Comparison of ENCODE assay signal across 13 mouse cellular contexts in the genomic region with DNA sequence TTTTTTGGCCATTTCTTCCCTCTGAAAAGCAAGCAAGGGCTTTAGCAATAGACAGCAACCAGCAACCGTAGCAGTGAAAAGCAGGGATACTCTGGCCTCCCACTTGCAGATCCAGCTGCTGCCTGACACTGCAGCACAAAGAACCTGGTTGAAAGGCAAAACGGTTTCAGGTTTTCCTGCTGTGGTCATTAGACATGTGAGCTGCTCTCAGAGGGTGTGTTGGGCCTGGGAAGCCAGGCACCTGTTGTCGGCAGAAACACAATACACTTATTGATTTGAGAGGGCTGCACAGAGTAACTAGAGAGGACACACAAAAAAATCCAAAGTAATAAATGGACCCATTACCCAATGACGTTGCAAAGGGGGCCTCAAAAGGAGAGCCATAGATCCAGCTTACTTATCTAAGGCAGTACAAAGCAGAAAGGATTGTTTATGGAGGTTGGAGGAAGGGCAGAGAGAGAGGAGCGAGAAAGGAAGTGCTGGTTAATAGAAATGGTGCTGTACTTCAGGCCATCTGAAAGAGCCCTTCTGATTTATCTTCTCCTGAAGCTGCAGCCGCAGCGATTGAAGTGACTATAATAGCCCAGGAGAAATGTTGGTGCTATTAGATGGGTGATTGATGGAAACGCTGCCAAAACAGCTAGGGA.
DNase-seq lines count a peak whose midpoint lies in the region; ATAC-seq and TF ChIP-seq lines count a peak whose summit lies in the region.
"Had no signal": no experiment of that assay in that cellular context is flagged by ENCODE, and none has a peak within 500 bp of the region (broad histone marks: within the 10 kb centered on the region; RNA-seq: fewer than 3 reads in every experiment).

No protein-coding gene starts in this region.

- no peaks in the 10 kb centered on the region for H3K27me3 ChIP-seq in intestine, embryonic 15.5 days (replicated peaks)
- no peaks in the 10 kb centered on the region for H3K27me3 ChIP-seq in intestine, postnatal 0 days (replicated peaks; ENCODE audit: control insufficient read depth, insufficient read depth, low read length)
- no peaks in the 10 kb centered on the region for H3K27me3 ChIP-seq in hindbrain, embryonic 14.5 days (ENCODE audit: control insufficient read depth, insufficient read depth, low read length)
- no peaks in the 10 kb centered on the region for H3K27me3 ChIP-seq in midbrain, postnatal 0 days (ENCODE audit: insufficient read depth, low read length)
- H3K27me3 ChIP-seq in lung, postnatal 0 days (replicated peaks; ENCODE audit: insufficient read depth, low read length) = no peaks in the 10 kb centered on the region
- H3K27me3 ChIP-seq: liver, embryonic 15.5 days; midbrain, embryonic 12.5 days had no signal

- ATAC-seq in intestine, embryonic 15.5 days = peak; percentile 70
- ATAC-seq in intestine, postnatal 0 days = no peak
- peak; percentile 49; the same call in 1 of the 2 replicates for ATAC-seq in hindbrain, embryonic 14.5 days (ENCODE audit: low FRiP score)
- no peak for ATAC-seq in midbrain, postnatal 0 days (ENCODE audit: low FRiP score)
- no peak for ATAC-seq in lung, postnatal 0 days

- no peaks in the 10 kb centered on the region for H3K36me3 ChIP-seq in intestine, embryonic 15.5 days
- H3K36me3 ChIP-seq in intestine, postnatal 0 days (ENCODE audit: control insufficient read depth, insufficient read depth) = no peaks in the 10 kb centered on the region
- no peaks in the 10 kb centered on the region for H3K36me3 ChIP-seq in hindbrain, embryonic 14.5 days (replicated peaks; ENCODE audit: control insufficient read depth, insufficient read depth)
- H3K36me3 ChIP-seq in midbrain, postnatal 0 days (ENCODE audit: insufficient read depth, low read length) = no peaks in the 10 kb centered on the region
- no peaks in the 10 kb centered on the region for H3K36me3 ChIP-seq in lung, postnatal 0 days (ENCODE audit: insufficient read depth, low read length)
- H3K36me3 ChIP-seq: liver, embryonic 15.5 days; midbrain, embryonic 12.5 days had no signal

- 20% methylated on average over 8 of the region's 8 CpGs for WGBS in intestine, embryonic 15.5 days
- WGBS in intestine, postnatal 0 days = 26% methylated on average over 8 of the region's 8 CpGs
- WGBS in hindbrain, embryonic 14.5 days = 36% methylated on average over 8 of the region's 8 CpGs
- WGBS in midbrain, postnatal 0 days = 48% methylated on average over 8 of the region's 8 CpGs
- WGBS in lung, postnatal 0 days = 42% methylated on average over 8 of the region's 8 CpGs

- no peak overlapping the region for H3K4me2 ChIP-seq in intestine, embryonic 15.5 days (replicated peaks)
- no peak overlapping the region for H3K4me2 ChIP-seq in intestine, postnatal 0 days (replicated peaks; ENCODE audit: low read depth)
- no peak overlapping the region for H3K4me2 ChIP-seq in hindbrain, embryonic 14.5 days (replicated peaks)
- no peak overlapping the region for H3K4me2 ChIP-seq in midbrain, postnatal 0 days (ENCODE audit: low read depth, low read length, poor library complexity, severe bottlenecking)
- H3K4me2 ChIP-seq in lung, postnatal 0 days (replicated peaks; ENCODE audit: low read depth, low read length) = no peak overlapping the region
- H3K4me2 ChIP-seq: liver, embryonic 15.5 days; midbrain, embryonic 12.5 days had no signal

- H3K4me1 ChIP-seq in intestine, embryonic 15.5 days (replicated peaks) = peaks cover 6% of the 10 kb centered on the region; the same call in 1 of the 2 replicates
- no peaks in the 10 kb centered on the region for H3K4me1 ChIP-seq in intestine, postnatal 0 days (replicated peaks; ENCODE audit: control insufficient read depth, insufficient read depth, low read length)
- no peaks in the 10 kb centered on the region; the same call in 1 of the 2 replicates for H3K4me1 ChIP-seq in hindbrain, embryonic 14.5 days (replicated peaks; ENCODE audit: control insufficient read depth, insufficient read depth, low read length)
- H3K4me1 ChIP-seq in midbrain, postnatal 0 days (ENCODE audit: insufficient read depth, low read length) = peaks cover 2% of the 10 kb centered on the region; the same call in 1 of the 2 replicates
- H3K4me1 ChIP-seq in lung, postnatal 0 days (ENCODE audit: insufficient read depth, low read depth, low read length) = no peaks in the 10 kb centered on the region
- H3K4me1 ChIP-seq: liver, embryonic 15.5 days had no signal

- no peak for TF ChIP-seq CTCF in intestine, postnatal 0 days (IDR thresholded peaks at IDR 0.05; ENCODE audit: low read depth)
- TF ChIP-seq CTCF in midbrain, postnatal 0 days (IDR thresholded peaks at IDR 0.05) = no peak
- no peak for TF ChIP-seq CTCF in lung, postnatal 0 days (IDR thresholded peaks at IDR 0.05)

- H3K9ac ChIP-seq in intestine, embryonic 15.5 days = no peak overlapping the region
- no peak overlapping the region for H3K9ac ChIP-seq in intestine, postnatal 0 days (ENCODE audit: low read depth, low read length)
- H3K9ac ChIP-seq in hindbrain, embryonic 14.5 days = no peak overlapping the region
- H3K9ac ChIP-seq in midbrain, postnatal 0 days (replicated peaks; ENCODE audit: low read length, poor library complexity, severe bottlenecking) = no peak overlapping the region
- no peak overlapping the region for H3K9ac ChIP-seq in lung, postnatal 0 days (replicated peaks; ENCODE audit: low read depth)
- H3K9ac ChIP-seq: liver, embryonic 15.5 days; midbrain, embryonic 12.5 days had no signal

- DNase-seq in embryo, embryonic 9.5 days (ENCODE audit: extremely low spot score) = peak; percentile 31
- DNase-seq in hindbrain, embryonic 14.5 days (ENCODE audit: low spot score) = no peak
- peak; percentile 12 for DNase-seq in midbrain, postnatal 0 days (ENCODE audit: low spot score)
- DNase-seq in adipocyte (ENCODE audit: low spot score) = no peak
- no peak for DNase-seq in thymus, postnatal 0 days (ENCODE audit: low spot score)
- no peak for DNase-seq in lung, postnatal 0 days (ENCODE audit: low spot score)
- DNase-seq: heart, postnatal 36 days; right cerebral cortex, adult 18-20 months had no signal

- H3K4me3 ChIP-seq in intestine, embryonic 15.5 days (replicated peaks) = no peak overlapping the region
- H3K4me3 ChIP-seq in intestine, postnatal 0 days (ENCODE audit: low read depth, low read length) = no peak overlapping the region
- H3K4me3 ChIP-seq in hindbrain, embryonic 14.5 days (replicated peaks; ENCODE audit: low read length) = no peak overlapping the region
- no peak overlapping the region for H3K4me3 ChIP-seq in midbrain, postnatal 0 days (ENCODE audit: low read depth, low read length)
- H3K4me3 ChIP-seq in lung, postnatal 0 days (ENCODE audit: low read depth, low read length) = no peak overlapping the region
- H3K4me3 ChIP-seq: layer of hippocampus, adult 2 months; liver, embryonic 15.5 days; midbrain, embryonic 12.5 days had no signal

- H3K9me3 ChIP-seq in intestine, embryonic 15.5 days = no peaks in the 10 kb centered on the region
- H3K9me3 ChIP-seq in intestine, postnatal 0 days (ENCODE audit: control insufficient read depth) = no peaks in the 10 kb centered on the region
- no peaks in the 10 kb centered on the region for H3K9me3 ChIP-seq in hindbrain, embryonic 14.5 days (ENCODE audit: control insufficient read depth, low read length)
- H3K9me3 ChIP-seq in midbrain, postnatal 0 days (ENCODE audit: low read length) = no peaks in the 10 kb centered on the region
- no peaks in the 10 kb centered on the region for H3K9me3 ChIP-seq in lung, postnatal 0 days (ENCODE audit: low read length)
- H3K9me3 ChIP-seq: liver, embryonic 15.5 days; midbrain, embryonic 12.5 days had no signal

- no peak overlapping the region for H3K27ac ChIP-seq in intestine, embryonic 15.5 days
- no peak overlapping the region for H3K27ac ChIP-seq in intestine, postnatal 0 days (ENCODE audit: low read depth, low read length)
- no peak overlapping the region for H3K27ac ChIP-seq in hindbrain, embryonic 14.5 days
- no peak overlapping the region for H3K27ac ChIP-seq in midbrain, postnatal 0 days (ENCODE audit: low read depth, low read length)
- H3K27ac ChIP-seq in lung, postnatal 0 days (ENCODE audit: low read length) = no peak overlapping the region
- H3K27ac ChIP-seq: layer of hippocampus, adult 2 months; liver, embryonic 15.5 days; midbrain, embryonic 12.5 days had no signal

- no peak for TF ChIP-seq EP300 in lung, postnatal 0 days (IDR thresholded peaks at IDR 0.05)

Comparison
In these comparisons a context has a peak if more than half of its experiments do, and no peak if none do; other contexts are left out.
1. ATAC-seq: peak in intestine, embryonic 15.5 days (single experiment) and hindbrain, embryonic 14.5 days (single experiment); none in intestine, postnatal 0 days (single experiment), midbrain, postnatal 0 days (single experiment) and lung, postnatal 0 days (single experiment).
2. DNase-seq: peak in embryo, embryonic 9.5 days (single experiment) and midbrain, postnatal 0 days (single experiment); none in hindbrain, embryonic 14.5 days (single experiment), adipocyte (single experiment), thymus, postnatal 0 days (single experiment) and lung, postnatal 0 days (single experiment).